Mouse (Mus musculus) WW6 (cell line): Measurements from ENCODE around the gene Gmpr.

Experiments
- DNase-seq: peaks from one replicate; pipeline ENCODE4 v3.0.0-alpha.2; 2013; ENCODE audit warnings: low read depth, low spot score

Gmpr gene

DNA sequence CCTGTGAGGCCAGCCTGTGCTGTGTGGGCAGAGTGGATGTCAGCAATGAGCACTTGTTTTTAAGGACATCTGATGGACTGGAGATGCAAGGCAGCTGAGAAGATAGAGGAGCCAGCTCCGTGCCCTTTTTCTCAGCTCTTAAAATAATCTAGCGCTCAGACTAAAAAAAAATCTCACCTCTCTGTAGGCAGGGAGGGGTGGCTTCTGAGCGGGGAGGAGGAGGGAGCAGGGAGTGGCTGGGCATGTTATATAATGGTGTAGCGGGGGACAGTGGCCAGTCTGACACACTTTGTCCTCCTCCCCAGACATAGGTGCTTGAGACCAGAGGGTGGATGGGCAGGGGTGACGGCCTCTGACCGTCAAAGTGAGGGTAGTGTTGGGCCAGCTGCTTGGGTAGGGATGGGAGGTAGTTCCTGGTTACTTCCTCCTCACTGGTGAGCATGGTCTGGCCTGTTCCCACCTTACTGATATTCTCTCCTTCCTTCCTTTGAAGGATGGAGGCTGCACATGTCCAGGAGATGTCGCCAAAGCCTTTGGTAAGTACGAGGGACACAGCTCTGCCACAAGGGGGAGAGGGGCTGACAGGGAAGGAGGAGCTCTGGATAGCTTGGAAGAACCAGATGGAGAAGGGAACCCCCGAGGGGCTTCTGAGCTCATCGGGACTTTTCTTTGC, 31.4 kb downstream of the Gmpr start:
- DNase-seq = peak; percentile 34

DNA sequence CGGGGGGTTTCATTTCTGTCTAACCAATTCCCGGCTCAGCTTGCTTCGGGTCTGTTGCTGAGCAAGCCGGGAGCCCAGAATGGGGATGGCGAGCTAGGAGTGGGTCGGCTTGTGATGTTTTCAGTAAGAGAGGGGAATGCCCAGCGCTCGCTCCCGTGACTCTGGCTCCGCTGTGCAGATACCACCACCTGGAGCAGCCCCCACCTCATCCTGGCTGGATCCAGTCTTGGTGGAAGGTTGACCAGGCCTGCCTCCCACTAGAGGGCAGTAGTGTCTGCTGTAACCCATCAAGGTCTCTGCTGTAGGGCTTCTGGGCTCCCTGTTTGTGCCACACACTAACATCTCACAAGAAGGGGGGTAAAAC, 31.9 kb downstream of the Gmpr start:
- peak; percentile 28 for DNase-seq

DNA sequence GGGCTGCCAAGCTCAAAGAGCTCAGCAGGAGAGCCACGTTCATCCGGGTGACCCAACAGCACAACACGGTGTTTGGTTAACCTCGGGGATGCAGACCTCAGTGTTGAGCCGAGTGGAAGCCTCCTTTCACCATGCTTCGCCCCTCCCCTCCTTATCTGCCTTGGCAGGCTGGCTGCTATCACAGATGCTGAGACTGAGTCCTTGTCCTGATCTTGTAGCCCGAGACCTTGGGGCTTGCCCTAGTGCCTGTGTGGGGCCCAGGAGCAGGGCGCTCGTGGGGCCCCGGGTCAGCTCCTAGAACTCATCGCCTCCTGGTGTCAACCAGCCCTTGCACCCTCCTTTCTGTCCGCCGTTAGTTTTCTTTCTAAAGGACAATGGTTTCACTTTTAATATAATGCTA, 38.7 kb downstream of the Gmpr start:
- DNase-seq = no peak

DNA sequence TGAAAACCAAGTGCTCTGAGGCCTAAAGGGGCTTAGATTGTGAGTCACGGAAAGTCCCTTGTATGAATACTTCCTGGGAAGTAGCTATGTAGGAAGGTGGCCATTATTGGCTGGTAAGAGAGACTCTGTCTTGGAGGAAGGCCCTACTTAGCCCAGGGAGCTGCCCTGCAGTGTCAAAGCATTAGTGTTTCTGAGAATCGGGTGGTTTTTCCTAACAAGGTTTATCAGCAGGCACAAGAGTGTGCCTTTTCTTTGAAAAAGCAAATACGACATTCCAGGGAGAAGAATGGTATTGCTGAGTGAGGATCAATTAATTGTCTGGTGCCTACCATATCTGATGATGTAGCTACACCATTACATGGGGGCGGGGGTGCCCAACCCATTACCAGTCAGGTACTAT, 39.7 kb downstream of the Gmpr start:
- DNase-seq = no peak

DNA sequence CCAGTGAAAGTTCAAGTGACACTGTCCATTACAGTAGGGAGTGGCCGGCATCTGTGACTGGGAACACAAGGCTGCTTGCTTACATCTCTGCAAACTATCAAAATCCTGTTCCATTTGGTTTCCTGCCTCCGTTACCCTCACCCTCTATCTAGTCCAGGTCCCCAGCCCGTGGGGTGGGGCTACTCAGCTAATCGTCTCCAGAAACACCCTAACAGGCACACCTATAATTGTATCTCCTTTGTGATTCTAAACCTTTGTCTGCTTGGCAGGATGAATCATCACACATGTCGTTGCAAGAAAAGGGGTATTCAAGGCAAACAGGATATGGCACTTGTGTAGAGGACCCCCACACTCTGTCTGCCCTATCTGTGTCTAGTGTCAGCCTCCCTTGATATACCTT, 40.3 kb downstream of the Gmpr start:
- no peak for DNase-seq

DNA sequence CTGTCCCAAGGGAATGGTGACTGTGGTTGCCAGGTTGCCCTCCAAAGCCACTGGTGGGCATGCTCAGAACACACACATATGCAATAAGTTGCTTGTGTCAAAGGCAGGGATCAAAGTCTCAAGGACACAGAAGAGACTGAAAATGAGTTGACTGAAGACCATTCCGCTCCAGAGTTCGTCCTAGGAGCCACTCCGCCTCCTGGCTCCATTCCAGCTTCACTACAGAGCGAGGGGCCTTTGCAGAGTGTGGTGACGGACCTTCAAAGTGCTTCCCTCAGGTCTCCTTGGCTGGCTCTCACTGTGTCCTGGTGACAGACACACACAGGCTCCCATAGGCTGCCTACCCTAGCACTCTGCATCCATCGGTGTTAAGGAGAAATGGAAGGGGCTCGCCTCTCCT, 46.4 kb downstream of the Gmpr start:
- no peak for DNase-seq

DNA sequence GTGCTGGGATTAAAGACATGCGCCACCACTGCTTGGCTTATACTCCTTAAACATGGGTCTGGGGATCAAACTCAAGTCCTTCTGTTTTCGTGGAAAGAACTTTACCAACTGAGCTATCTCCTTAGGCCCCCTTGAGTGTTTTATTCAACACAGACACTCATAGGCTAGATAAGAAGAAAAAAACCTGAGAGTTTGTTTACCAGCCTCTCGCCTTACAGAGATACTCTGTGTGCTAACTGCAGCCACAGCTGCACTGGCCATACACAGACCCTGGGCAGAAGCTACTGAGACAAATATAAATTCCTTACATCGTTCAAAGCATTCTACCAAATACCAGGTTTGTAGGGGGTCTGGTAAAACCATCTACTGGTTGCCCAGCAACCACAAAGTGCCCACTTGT, 51.1 kb downstream of the Gmpr start:
- DNase-seq = no peak

DNA sequence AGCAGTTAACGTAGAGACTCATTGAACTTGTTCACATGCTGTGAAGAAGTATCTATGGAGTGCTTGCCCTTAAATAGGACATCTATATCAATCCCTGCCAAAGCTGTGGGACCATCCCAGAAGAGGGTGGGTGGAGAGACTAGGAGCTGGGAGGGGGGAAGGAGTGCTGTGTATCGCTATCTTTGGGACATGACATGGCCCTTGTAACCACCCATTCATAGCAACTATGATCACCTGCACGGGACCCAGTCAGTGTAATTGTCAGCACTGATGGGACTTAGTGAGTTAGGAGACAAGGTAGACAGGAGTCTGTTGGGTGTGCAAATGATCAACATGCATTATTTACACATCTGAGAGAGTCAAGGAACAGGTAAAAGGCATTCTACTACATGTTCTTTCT, 52.0 kb downstream of the Gmpr start:
- no peak for DNase-seq

DNA sequence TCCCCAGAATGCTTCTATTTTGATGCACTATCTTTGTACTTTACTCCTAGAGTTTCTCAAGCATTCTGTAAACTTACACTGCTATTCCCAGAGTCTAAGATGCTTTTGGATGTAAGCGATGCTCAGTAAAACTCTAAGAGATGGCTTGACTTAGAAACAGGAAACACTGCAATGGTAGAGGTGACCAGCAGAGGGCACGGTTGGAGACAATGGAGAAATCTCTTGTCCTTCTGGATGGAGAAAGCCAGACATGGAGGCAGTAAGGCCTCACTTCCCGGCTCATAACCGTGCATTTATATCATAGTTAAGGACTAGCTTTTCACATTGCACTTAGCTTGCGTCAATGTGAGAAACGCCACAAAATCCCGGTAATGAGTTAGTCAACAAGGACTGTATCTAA, 53.3 kb downstream of the Gmpr start:
- no peak for DNase-seq

DNA sequence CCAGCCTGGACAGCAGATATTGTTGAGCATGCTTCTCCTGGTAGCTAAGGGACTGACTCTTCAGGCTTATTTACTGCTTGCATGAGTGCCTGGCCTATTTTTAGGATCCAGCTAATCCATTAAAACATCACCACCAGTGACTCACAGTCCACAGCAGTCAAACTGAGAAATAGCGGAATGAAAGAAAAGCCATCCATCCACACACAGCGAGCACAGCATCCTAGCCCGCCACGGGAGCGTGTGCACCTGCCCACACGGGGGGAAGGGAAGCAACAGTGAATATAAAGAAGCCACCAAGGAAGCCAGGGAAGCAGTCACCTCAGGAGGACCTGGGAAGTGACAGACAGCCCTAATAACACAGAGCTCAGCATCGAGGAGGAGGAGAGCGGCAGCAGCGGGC, 54.8 kb downstream of the Gmpr start:
- DNase-seq = no peak

DNA sequence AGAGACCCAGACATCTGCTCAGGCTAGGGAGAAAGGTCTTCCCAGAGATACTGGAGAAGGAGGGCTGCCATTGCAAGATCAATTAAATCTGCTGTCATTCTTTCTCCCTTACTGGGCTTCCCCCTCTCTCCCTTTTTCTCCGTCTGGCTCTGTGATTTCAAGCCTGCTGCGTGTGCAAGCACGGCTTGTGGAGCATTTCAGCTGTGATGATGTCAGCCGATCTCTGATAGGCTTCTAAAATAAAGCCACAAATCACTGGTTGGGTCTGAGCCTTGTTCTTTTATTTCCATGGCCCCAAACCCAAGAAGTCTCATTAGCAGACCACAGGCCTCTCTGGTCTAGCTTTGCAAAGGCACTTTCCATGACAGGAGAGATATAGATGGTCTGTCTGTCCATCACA, 57.7 kb downstream of the Gmpr start:
- no peak for DNase-seq

DNA sequence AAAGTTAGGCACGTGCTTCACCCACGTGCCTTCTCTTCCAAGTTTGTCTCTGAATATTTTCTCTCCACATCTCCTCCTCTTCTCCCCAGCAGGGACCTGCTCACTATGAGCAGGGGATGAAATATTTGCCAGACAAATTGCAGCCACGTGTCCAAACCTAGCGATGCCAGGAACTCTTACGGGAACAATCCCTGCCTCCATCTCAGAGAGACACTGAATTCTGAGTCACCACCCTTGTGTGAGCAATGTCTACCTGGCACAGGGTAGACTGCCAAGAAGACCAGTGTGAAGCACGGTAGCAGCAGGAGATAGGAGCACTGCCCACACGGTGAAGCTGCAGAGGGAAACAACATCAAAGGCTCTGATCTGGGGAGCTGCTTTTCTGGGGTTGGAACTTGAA, 62.7 kb downstream of the Gmpr start:
- DNase-seq = no peak

DNA sequence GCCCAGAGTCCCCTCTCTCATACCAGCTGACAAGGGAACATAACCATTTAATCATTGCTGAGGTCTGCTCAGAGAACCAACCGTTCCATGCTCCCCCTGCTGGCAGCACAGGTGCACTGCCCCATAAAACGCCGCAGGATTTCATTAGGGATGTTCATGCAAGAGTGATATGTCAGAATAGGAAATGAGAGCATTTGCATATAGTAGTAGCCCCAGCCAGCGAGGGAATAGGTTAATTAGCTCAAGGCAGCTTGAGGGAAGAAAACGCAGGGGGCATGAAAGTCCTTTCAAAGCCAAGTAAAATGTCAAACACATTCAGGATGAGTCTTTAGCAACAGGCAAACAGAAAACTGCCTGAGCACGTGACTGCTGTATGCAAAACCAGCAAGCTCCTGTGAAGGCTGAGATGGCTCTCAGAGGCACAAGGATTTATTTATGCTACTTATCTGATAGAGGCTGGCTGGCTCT, 64.6 kb downstream of the Gmpr start:
- peak; percentile 33 for DNase-seq

DNA sequence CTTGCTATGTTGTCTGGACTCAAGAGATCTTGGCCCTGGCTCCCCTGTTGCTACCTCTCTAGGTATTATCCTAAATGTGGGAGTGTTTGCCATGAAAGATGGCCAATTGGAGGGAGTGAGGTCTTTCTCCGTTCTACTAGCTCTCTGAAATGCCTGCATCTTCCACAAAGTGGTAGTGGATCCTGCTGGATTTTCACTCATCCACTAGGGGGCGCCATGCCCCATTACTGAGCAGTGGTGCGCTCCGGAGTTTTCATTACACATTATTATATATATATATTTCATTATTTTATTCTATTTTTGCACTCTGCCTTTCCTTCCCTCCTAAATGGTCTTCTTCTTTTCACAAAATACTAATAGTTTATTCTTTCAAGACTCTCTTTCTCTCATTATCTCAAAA, 65.5 kb downstream of the Gmpr start:
- peak; percentile 18 for DNase-seq

DNA sequence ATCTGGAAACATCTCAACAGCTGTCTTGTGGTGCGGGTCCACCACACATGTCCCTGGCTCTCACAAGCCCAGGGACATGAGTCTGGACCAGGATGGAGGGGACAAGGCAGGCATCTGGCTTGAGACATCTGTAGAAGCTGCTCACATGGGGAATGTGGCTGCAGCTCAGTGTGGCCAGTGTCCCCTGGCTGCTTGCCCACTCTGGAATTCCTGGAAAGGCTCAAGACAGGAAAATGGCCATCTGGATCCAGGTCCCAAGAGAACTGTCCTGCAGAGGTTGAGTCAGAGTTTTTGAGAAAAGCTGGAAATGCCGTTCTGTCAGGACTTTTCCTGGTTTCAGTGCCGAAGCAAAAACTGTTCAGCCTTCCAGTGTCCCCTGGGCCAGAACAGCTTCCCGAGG, 68.9 kb downstream of the Gmpr start:
- DNase-seq = no peak

DNA sequence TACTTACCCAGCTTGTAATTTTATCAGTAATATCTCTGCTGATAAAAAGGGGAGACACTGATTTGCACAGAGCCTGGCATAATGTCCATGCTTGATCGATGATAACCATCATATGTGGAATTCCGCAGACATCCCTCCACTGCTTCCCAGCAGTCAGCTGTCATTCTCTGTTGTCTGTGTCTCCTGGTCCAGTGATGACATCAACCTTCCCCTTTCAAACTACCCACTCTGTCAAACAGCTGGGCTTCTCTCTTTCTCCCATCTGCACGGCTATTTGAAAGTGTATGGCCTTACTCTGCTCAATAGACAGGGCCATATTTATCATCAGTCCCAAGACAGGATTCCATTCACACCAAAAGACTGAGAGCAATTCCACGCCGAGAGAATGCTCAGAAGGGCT, 70.1 kb downstream of the Gmpr start:
- no peak for DNase-seq

DNA sequence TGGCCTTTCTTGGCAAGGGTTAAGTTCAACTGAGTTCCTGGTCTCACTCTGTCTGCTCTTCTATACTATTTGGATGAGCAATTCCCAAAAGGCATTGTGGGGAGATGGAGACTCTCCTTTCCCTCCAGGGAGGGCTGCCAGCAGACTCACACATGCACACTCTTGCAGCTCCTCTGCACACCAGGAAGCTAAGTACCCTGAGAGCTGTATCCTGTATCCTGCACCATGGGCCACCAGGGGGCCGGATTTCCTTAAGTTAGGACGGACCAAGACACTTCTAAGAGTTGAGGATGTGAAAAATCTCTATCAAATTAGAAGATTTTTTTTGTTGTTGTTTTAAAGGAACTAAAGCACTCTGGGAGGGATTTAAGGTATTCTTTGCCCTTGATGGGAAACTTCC, 70.5 kb downstream of the Gmpr start:
- no peak for DNase-seq

DNA sequence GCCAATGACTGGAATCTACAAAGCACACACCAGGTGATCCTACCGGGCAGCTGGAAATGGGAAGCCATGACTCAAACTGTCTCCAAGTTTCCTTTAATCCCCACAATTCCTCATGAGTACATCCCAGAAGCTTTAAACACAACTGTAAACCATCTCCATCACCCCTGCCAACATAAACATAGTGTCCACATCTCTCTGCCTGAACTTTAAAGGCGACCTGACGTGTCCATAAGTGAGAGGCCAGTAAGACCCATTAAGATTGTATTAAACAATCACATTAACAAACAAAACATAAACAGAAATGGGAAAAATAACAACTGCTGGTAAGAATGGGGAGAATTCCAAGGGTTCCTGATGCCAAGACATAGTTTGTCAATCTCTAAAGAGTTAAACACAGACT, 72.5 kb downstream of the Gmpr start:
- no peak for DNase-seq

DNA sequence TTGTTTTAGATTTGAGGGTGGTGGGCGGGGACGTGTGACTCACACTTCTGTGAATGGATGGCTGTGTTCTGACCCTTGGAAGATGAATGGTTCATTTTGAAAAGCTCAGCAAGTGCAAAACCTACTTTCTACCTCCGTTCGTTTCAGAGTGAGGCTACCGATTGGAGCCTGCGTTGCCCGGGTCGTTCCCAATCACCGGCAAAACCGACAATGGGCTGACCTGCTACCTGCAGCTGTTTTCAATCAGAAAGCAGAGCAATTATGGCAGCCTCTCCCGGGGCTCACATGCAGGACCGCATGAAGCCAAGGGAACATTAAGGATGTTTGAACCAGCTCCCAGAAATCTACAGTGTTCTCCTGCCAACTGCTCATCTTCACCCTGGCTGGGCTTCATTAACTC, 75.0 kb downstream of the Gmpr start:
- DNase-seq = no peak

DNA sequence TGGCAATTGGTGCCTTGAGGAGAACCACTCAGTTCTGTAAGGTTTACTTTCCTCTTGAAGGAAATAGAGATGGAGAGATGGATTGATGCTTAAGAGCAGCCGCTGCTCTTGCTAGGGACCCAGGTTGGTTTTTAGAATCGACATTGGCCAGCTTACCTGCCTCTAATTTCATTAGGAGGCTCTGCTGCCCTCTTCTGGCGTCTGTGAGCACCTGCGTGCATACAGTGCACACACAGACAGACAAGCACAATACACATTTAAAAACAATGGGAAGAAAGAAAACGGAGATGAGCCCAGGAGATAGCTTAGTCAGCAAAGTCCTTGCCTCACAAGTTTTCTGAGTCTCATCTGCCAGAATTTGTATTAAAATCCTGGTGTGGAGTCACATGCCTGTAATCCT, 75.8 kb downstream of the Gmpr start:
- peak; percentile 13 for DNase-seq

DNA sequence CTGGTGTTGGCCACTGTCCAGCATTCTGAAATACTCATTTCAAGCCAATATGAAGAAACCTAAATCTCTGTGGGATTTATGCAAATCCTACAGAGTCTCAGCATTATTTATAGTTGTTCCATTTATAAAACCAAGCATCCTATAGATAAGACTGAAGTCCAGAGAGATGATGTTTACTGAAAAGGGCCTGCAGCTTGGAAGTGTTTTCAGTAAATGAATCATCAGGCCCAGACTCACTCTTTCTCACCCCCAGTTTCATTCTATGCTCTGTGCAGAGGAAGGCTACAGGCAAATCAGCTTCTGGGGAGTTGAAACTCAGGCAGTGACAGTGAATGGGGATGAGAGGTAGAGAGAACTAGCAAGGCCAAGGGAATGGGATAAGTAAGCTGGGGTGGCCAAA, 83.7 kb downstream of the Gmpr start:
- DNase-seq = no peak

DNA sequence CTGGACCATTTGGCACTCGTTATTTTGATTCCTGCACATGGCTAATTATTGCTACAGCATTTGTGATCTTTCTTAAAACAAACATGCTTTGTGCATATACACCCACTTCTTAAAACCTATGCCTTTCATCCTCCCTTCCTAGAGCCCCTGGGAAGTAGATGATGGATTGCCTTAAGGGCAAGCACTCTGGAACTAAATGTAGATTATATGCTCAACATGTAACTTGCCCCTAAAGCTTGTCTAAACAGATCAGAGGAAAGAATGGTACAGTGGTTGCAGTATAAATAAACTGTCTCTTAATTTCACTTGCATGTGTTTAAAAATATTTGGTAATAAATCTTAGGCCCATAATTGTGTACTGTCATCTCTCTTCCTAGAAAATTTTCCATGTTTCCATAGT, 86.7 kb downstream of the Gmpr start:
- DNase-seq = no peak

DNA sequence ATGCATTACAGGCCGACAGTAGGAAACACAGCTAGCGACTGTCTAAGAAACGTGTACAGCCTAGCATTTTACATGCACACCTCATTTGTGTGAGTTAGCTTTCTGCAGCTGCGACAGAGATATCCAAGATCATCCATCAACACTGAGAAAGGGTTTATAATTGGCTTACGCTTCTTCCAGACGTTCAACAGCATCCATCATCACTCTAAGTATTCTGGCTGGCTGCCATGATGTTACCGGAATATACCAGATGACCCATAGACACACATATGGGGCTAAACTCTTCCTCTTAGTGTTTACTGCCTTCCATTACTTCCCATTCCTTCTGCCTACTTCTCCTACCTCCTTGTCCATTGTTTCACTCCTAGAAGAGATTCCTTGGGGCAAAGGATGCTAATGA, 88.2 kb downstream of the Gmpr start:
- no peak for DNase-seq

DNA sequence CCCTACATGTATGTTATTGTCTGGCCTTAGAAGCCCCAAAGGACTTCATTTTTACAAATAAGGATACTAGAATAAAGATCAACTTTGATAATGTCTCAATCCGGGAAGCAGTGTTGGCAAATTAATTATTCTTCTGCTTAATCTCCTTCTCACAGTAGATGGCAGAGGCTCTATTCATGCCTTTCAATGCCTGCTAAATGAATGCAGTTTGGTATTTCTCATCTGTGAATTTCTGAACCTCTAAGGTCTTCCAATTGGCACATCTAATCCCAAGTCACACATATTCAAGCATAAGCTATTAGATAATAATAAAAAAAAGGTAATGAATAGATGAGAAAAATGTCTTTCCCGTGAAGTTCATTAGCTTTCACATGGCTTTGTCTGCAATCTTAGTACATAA, 92.6 kb downstream of the Gmpr start:
- no peak for DNase-seq
